Mouse (Mus musculus): ENCODE results near the gene Hexim1. TPM values are rescaled to one million over a fixed set of nuclear protein-coding genes. Genes with fewer than 3 reads are reported as not detected.

The Hexim1 gene
- polyA plus RNA-seq, 1 experiment from 2014 or later, result 3.9 TPM

DNA sequence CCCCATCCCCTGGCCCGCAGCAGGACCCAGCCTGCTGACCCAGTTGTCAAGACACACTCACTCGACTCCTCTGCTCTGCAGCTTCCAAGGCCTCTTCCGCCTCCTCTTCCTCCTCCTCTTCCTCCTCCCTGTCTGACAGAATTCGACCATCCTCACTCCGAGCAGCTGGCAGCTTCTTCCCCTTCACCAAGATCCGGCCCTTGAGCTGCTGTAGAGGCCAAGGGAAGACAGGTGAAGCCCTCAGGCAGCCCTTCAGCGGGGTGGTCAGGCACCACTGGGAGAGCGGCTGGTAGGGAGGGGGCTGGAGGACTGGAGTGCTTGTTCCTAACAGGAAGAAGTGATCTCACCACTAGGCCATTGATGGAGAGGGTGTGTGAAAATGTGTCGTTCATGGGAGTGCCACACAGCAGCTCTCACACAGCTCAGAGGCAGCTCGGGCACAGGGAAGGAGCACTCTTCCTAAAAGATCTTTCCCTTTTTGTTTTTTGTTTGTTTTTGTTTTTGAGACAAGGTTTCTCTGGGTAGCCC, 41.2 kb upstream of the Hexim1 start:
- H3K4me2 ChIP-seq (ENCODE audit: low read length), result no peak overlapping the region
- peaks cover 6% of the 10 kb centered on the region for H3K36me3 ChIP-seq (ENCODE audit: control insufficient read depth, insufficient read depth, low read length)
- no peak for DNase-seq
- 22% methylated on average over 10 of the region's 10 CpGs for WGBS
- peaks cover under 1% of the 10 kb centered on the region; the same call in 1 of the 2 replicates for H3K27me3 ChIP-seq (ENCODE audit: control insufficient read depth, insufficient read depth, low read length)
- H3K4me1 ChIP-seq (ENCODE audit: control insufficient read depth, insufficient read depth, low read length), result no peaks in the 10 kb centered on the region
- no peak overlapping the region for H3K9ac ChIP-seq (replicated peaks; ENCODE audit: low read length)
- no peak overlapping the region for H3K4me3 ChIP-seq (replicated peaks; ENCODE audit: low read depth, low read length)
- no peak for ATAC-seq (ENCODE audit: low FRiP score, low TSS enrichment)
- no peak overlapping the region for H3K27ac ChIP-seq (replicated peaks; ENCODE audit: low read depth, low read length)
- H3K9me3 ChIP-seq (ENCODE audit: control insufficient read depth, low read length), result no peaks in the 10 kb centered on the region

DNA sequence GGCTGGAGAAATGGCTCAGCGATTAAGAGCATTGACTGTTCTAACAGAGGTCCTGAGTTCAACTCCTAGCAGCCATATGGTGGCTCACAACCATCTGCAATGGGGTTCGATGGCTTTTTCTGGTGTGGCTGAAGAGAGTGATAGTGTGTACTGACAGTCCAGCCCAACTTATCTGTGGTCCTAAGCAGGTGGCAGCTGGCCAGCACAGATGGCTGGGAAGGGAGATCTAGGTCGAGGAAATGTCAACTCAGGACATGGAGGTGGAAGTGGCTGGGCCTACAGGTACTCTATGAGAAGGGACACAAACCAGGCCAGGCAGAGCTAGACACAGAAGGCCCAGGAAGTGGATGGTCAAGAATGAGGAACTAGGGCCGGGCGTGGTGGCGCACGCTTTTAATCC, 40.0 kb upstream of the Hexim1 start:
- no peak overlapping the region for H3K9ac ChIP-seq (replicated peaks; ENCODE audit: low read length)
- 0 out of 2 replicates have a peak, but pooled peaks cover 4% of the 10 kb centered on the region for H3K36me3 ChIP-seq (ENCODE audit: control insufficient read depth, insufficient read depth, low read length)
- ATAC-seq (ENCODE audit: low FRiP score, low TSS enrichment), result no peak
- DNase-seq, result no peak
- H3K27me3 ChIP-seq (ENCODE audit: control insufficient read depth, insufficient read depth, low read length), result peaks cover 11% of the 10 kb centered on the region; the same call in 1 of the 2 replicates
- H3K4me2 ChIP-seq (ENCODE audit: low read length), result no peak overlapping the region
- no peak overlapping the region for H3K27ac ChIP-seq (replicated peaks; ENCODE audit: low read depth, low read length)
- WGBS, result 96% methylated on average over 7 of the region's 7 CpGs
- H3K4me3 ChIP-seq (replicated peaks; ENCODE audit: low read depth, low read length), result no peak overlapping the region
- no peaks in the 10 kb centered on the region for H3K9me3 ChIP-seq (ENCODE audit: control insufficient read depth, low read length)
- 0 out of 2 replicates have a peak, but pooled peaks cover 5% of the 10 kb centered on the region for H3K4me1 ChIP-seq (ENCODE audit: control insufficient read depth, insufficient read depth, low read length)

DNA sequence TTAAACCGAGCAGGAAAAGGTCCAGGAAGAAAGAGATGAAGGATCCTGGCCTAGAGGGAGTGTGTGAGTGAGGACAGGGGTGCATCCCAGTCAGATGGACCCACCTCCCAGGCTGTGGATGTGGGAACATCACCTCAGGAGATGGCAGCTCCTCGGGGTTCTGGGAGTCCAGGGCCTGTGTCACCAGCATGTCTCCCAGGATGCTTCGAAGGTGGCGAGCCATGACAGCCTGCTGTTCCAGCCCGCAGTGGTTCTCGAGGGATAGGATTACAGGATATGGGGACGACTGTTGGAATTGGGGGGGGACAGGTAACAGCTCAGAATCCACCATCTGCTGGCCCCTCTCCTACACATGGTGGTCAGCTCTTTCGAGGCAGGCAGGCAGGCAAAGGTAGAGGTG, 39.5 kb upstream of the Hexim1 start:
- no peak overlapping the region for H3K9ac ChIP-seq (replicated peaks; ENCODE audit: low read length)
- no peak overlapping the region for H3K4me3 ChIP-seq (replicated peaks; ENCODE audit: low read depth, low read length)
- peaks cover 16% of the 10 kb centered on the region; the same call in 1 of the 2 replicates for H3K27me3 ChIP-seq (ENCODE audit: control insufficient read depth, insufficient read depth, low read length)
- H3K9me3 ChIP-seq (ENCODE audit: control insufficient read depth, low read length), result no peaks in the 10 kb centered on the region
- 87% methylated on average over 8 of the region's 8 CpGs for WGBS
- DNase-seq (no peak), ATAC-seq (ENCODE audit: low FRiP score, low TSS enrichment) (no peak)
- H3K4me1 ChIP-seq (ENCODE audit: control insufficient read depth, insufficient read depth, low read length), result 0 out of 2 replicates have a peak, but pooled peaks cover 5% of the 10 kb centered on the region
- no peak overlapping the region for H3K4me2 ChIP-seq (ENCODE audit: low read length)
- no peaks in the 10 kb centered on the region for H3K36me3 ChIP-seq (ENCODE audit: control insufficient read depth, insufficient read depth, low read length)
- H3K27ac ChIP-seq (replicated peaks; ENCODE audit: low read depth, low read length), result no peak overlapping the region

DNA sequence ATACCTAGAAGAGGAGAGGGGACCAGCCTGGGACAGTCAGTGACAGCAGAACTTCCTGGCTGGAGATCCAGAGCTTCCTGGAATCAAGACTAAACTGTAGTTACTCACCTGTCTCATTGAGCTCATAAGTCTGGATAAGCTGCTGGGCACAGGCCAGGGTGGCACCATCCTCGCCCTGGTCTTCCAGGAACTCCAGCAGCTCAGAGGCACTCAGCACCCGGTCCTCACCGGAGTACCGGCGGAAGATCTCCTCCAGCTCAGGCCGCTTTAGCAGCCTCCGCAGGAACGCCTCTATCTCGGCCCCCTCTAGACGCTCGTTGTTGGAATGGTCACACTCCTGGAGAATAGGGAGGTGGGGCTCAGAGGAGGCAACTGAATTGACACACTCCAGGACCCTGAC, 37.9 kb upstream of the Hexim1 start:
- H3K9me3 ChIP-seq (ENCODE audit: control insufficient read depth, low read length), result no peaks in the 10 kb centered on the region
- ATAC-seq (ENCODE audit: low FRiP score, low TSS enrichment) (no peak), DNase-seq (no peak)
- H3K9ac ChIP-seq (replicated peaks; ENCODE audit: low read length), result no peak overlapping the region
- H3K4me1 ChIP-seq (ENCODE audit: control insufficient read depth, insufficient read depth, low read length), result 0 out of 2 replicates have a peak, but pooled peaks cover 5% of the 10 kb centered on the region
- H3K36me3 ChIP-seq (ENCODE audit: control insufficient read depth, insufficient read depth, low read length), result no peaks in the 10 kb centered on the region
- H3K4me3 ChIP-seq (replicated peaks; ENCODE audit: low read depth, low read length), result no peak overlapping the region
- WGBS, result 76% methylated on average over 11 of the region's 11 CpGs
- H3K4me2 ChIP-seq (ENCODE audit: low read length), result no peak overlapping the region
- no peak overlapping the region for H3K27ac ChIP-seq (replicated peaks; ENCODE audit: low read depth, low read length)
- H3K27me3 ChIP-seq (ENCODE audit: control insufficient read depth, insufficient read depth, low read length), result peaks cover 27% of the 10 kb centered on the region; the same call in 1 of the 2 replicates

DNA sequence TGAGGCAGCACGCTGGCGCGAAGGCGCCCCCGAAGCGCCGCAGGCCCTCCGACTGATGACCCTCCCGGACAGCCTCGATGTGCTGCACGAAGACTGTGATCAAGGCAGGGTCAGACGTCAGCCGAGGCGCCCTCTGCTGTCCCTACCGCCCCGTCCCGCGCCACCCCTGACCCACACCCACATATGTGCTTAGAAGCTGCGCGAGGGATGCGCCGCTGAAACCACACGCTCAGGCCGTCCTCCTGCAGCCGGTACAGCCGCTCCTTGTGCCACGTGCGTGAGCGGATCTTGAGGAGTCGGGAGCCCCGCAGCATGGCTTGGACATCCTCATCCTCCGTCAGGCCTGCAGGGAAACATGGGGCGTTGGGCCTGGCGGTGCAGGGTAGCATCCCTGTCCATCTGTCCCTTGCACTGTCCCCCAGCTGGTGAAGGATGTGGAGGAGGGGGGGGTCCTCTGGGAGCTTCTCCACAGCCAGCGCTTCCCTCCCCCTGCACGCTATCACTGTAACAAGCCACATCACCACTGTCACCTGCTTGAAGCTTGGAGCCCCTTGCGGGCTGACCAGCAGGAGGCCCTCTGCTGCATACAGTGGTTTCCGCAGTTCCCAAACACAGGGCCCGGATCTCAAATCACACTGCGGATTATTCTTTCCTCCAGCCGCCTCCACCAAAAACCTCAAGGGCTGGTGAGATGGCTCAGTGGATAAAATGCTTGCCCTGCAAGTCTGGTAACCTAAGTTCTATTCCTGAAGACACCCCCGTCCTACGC, 35.5 kb upstream of the Hexim1 start:
- Histone ChIP-seq H3K4me2 (ENCODE audit: low read length) (peak overlapping the region; percentile 53), H3K9me3 (ENCODE audit: control insufficient read depth, low read length) (no peaks in the 10 kb centered on the region), H3K4me3 (replicated peaks; ENCODE audit: low read depth, low read length) (peak overlapping the region; percentile 24), H3K27ac (replicated peaks; ENCODE audit: low read depth, low read length) (no peak overlapping the region), H3K9ac (replicated peaks; ENCODE audit: low read length) (peak overlapping the region; percentile 38; the same call in 1 of the 2 replicates), H3K27me3 (ENCODE audit: control insufficient read depth, insufficient read depth, low read length) (peaks cover 27% of the 10 kb centered on the region; the same call in 1 of the 2 replicates), H3K36me3 (ENCODE audit: control insufficient read depth, insufficient read depth, low read length) (no peaks in the 10 kb centered on the region), H3K4me1 (ENCODE audit: control insufficient read depth, insufficient read depth, low read length) (0 out of 2 replicates have a peak, but pooled peaks cover 5% of the 10 kb centered on the region)
- no peak for ATAC-seq (ENCODE audit: low FRiP score, low TSS enrichment)
- peak; percentile 60 for DNase-seq
- WGBS, result 1% methylated on average over 43 of the region's 43 CpGs

DNA sequence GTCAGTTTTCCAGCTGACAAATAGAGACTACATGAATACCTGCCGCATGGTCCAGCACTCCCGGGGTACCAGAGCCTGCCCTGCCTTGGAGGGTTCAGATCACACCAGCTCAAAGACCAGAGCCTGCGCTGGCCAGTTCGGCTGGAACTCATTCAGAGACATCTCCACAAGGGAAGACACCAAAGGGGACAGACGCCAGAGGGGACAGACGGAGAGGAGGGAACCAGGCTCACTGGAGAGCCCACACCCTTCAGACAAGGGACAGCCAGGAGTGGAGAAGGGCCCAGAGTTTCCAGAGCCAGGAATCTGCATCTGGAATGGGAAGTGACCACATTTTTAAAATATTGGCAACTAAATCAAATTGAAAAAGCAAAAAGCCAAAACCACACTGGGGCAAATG, 34.4 kb upstream of the Hexim1 start:
- Histone ChIP-seq H3K9me3 (ENCODE audit: control insufficient read depth, low read length) (no peaks in the 10 kb centered on the region), H3K36me3 (ENCODE audit: control insufficient read depth, insufficient read depth, low read length) (no peaks in the 10 kb centered on the region), H3K4me3 (replicated peaks; ENCODE audit: low read depth, low read length) (no peak overlapping the region), H3K9ac (replicated peaks; ENCODE audit: low read length) (no peak overlapping the region), H3K27me3 (ENCODE audit: control insufficient read depth, insufficient read depth, low read length) (peaks cover 27% of the 10 kb centered on the region; the same call in 1 of the 2 replicates), H3K27ac (replicated peaks; ENCODE audit: low read depth, low read length) (no peak overlapping the region), H3K4me2 (ENCODE audit: low read length) (no peak overlapping the region), H3K4me1 (ENCODE audit: control insufficient read depth, insufficient read depth, low read length) (0 out of 2 replicates have a peak, but pooled peaks cover 5% of the 10 kb centered on the region)
- DNase-seq (no peak), ATAC-seq (ENCODE audit: low FRiP score, low TSS enrichment) (no peak)
- WGBS, result 56% methylated on average over 6 of the region's 6 CpGs

DNA sequence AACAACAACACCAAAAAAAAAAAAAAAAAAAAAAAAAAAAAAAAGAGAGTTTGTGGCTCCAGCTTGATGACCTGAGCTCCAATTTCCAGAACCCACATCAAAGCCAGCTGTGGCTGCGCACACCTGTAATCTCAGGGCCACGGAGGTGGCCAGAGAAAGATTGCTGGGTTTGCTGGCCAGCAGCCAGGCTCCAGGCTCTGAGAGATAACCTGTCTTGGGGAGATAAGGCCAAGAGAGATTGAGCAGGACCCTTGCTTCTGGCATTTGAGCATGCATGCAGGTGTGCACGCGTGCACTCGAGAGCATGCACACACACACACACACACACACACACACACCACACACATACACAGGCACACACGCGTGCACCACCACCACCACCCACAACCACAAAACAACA, 22.7 kb upstream of the Hexim1 start:
- Histone ChIP-seq H3K4me3 (replicated peaks; ENCODE audit: low read depth, low read length) (no peak overlapping the region), H3K4me2 (ENCODE audit: low read length) (no peak overlapping the region), H3K9ac (replicated peaks; ENCODE audit: low read length) (no peak overlapping the region), H3K27ac (replicated peaks; ENCODE audit: low read depth, low read length) (no peak overlapping the region), H3K4me1 (ENCODE audit: control insufficient read depth, insufficient read depth, low read length) (no peaks in the 10 kb centered on the region), H3K27me3 (ENCODE audit: control insufficient read depth, insufficient read depth, low read length) (no peaks in the 10 kb centered on the region), H3K9me3 (ENCODE audit: control insufficient read depth, low read length) (no peaks in the 10 kb centered on the region), H3K36me3 (ENCODE audit: control insufficient read depth, insufficient read depth, low read length) (no peaks in the 10 kb centered on the region)
- 98% methylated on average over 7 of the region's 7 CpGs for WGBS
- DNase-seq, result no peak
- ATAC-seq (ENCODE audit: low FRiP score, low TSS enrichment), result no peak

DNA sequence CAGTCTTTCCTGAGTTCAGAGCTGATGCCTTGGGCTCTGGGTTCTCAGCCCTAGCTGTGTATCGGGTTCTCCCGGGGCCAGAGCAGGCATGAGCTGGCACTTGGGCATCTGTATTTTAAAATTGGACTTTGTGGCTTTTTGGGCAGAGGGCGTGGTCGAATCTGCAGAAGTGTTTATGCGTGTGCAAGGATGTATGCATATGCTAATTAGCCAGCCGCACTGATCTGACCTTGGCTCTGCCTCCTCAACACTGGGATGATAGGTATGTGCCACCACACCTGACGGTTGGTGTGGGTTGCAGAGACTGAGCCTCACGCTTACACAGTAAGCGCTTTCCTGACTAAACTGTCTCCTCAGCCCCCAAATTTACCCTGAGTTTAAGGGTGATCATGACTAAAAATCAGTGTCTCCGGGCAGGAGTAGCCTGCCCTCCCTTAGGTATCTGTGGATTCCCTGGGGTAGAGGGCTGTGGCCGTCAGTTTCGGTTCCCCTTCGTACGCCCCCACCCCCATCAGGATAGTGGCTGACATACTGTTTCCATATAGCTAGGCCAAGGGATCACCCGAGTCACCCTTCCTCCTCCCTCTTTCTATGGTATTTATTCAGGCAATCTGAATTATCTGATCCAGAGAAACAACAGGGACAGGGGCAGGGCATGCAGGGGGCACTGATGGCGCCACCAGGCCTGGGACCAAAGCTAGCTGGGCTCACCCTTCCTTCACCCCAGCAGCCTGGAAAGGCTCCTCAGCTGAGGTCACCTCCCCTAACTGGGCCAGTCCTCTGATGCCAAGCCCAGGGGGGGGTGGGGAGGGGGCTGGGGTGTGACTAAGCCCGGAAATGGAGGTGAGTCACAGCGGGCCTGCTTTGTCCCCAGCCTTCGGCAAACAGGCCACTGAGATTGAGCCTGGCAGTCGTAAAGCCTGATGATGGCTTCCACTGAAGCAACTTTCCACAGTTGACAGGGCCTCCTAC, 21.9 kb upstream of the Hexim1 start:
- H3K4me2 ChIP-seq (ENCODE audit: low read length), result no peak overlapping the region
- peaks cover 3% of the 10 kb centered on the region; the same call in 1 of the 2 replicates for H3K27me3 ChIP-seq (ENCODE audit: control insufficient read depth, insufficient read depth, low read length)
- no peaks in the 10 kb centered on the region for H3K4me1 ChIP-seq (ENCODE audit: control insufficient read depth, insufficient read depth, low read length)
- no peak overlapping the region for H3K27ac ChIP-seq (replicated peaks; ENCODE audit: low read depth, low read length)
- H3K9ac ChIP-seq (replicated peaks; ENCODE audit: low read length), result no peak overlapping the region
- ATAC-seq (ENCODE audit: low FRiP score, low TSS enrichment) (no peak), DNase-seq (no peak)
- H3K9me3 ChIP-seq (ENCODE audit: control insufficient read depth, low read length), result no peaks in the 10 kb centered on the region
- 74% methylated on average over 20 of the region's 20 CpGs for WGBS
- H3K36me3 ChIP-seq (ENCODE audit: control insufficient read depth, insufficient read depth, low read length), result no peaks in the 10 kb centered on the region
- H3K4me3 ChIP-seq (replicated peaks; ENCODE audit: low read depth, low read length), result no peak overlapping the region

Data from midbrain, embryonic 14.5 days (tissue).